Comparison of ENCODE assay signal across 9 mouse cellular contexts in the genomic region with DNA sequence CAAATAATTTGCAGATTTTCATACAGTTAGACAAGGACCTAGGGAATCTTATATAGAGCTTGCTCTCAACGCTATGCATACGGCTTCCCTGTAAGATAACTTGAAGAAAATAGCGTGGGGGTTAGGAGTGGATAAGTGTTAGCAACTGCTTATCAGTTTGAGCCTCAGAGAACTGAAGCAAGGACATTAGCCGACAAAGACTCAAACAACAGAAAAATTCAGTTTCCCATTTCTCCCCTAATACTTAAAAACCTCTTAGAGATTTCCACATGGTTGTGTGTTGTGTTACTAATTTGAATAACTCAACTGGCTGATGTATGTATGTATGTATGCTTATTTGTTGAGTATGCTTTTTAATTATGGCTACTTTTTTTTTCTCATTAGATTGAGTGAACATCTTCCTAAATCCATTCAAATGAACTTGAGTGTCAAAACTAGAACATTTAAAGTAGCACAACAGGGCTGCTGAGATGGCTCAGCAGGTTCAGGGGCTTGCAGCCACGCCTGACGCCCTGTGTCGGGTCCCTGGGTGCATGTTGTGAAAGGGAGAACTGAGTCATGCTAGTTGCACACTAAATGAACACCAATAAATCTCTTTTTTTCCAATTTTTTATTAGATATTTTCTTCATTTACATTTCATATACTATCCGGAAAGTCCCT. TPM values are rescaled to one million over a fixed set of nuclear protein-coding genes. Genes with fewer than 3 reads are reported as not detected.
DNase-seq lines count a peak whose midpoint lies in the region; ATAC-seq lines count a peak whose summit lies in the region.
"Had no signal": no experiment of that assay in that cellular context is flagged by ENCODE, and none has a peak within 500 bp of the region (broad histone marks: within the 10 kb centered on the region; RNA-seq: fewer than 3 reads in every experiment).

No protein-coding gene starts in this region.

- no peak overlapping the region for H3K27ac ChIP-seq in heart, embryonic 13.5 days (replicated peaks)
- H3K27ac ChIP-seq in hindbrain, embryonic 15.5 days (replicated peaks) = no peak overlapping the region
- H3K27ac ChIP-seq in midbrain, embryonic 12.5 days (replicated peaks) = no peak overlapping the region

- H3K4me2 ChIP-seq in heart, embryonic 13.5 days = peak overlapping the region; percentile 76
- peak overlapping the region; percentile 78 for H3K4me2 ChIP-seq in hindbrain, embryonic 15.5 days
- peak overlapping the region; percentile 78 for H3K4me2 ChIP-seq in midbrain, embryonic 12.5 days (replicated peaks)

- peak overlapping the region; percentile 92 for H3K9ac ChIP-seq in heart, embryonic 13.5 days
- H3K9ac ChIP-seq in hindbrain, embryonic 15.5 days = no peak overlapping the region
- no peak overlapping the region for H3K9ac ChIP-seq in midbrain, embryonic 12.5 days (replicated peaks)

- H3K9me3 ChIP-seq in heart, embryonic 13.5 days = no peaks in the 10 kb centered on the region
- no peaks in the 10 kb centered on the region for H3K9me3 ChIP-seq in hindbrain, embryonic 15.5 days
- H3K9me3 ChIP-seq in midbrain, embryonic 12.5 days = no peaks in the 10 kb centered on the region

- H3K27me3 ChIP-seq in heart, embryonic 13.5 days (replicated peaks) = no peaks in the 10 kb centered on the region
- no peaks in the 10 kb centered on the region for H3K27me3 ChIP-seq in hindbrain, embryonic 15.5 days
- no peaks in the 10 kb centered on the region for H3K27me3 ChIP-seq in midbrain, embryonic 12.5 days

- no peak for DNase-seq in heart, adult 8-10 months (ENCODE audit: low spot score)
- DNase-seq in c-Kit-positive CD71-positive TER-119-positive erythroid progenitor cells, embryonic 14.5 days (ENCODE audit: low spot score) = peak; percentile 60
- no peak for DNase-seq in urinary bladder, adult 18-20 months (ENCODE audit: low spot score in 2 of 2)
- no peak for DNase-seq in layer of hippocampus, adult 11-12 months (ENCODE audit: low spot score)
- no peak for DNase-seq in embryo, embryonic 11 days
- DNase-seq: heart, postnatal 4 days had no signal

- H3K36me3 ChIP-seq in heart, embryonic 13.5 days = peaks cover 15% of the 10 kb centered on the region
- no peaks in the 10 kb centered on the region for H3K36me3 ChIP-seq in hindbrain, embryonic 15.5 days
- H3K36me3 ChIP-seq in midbrain, embryonic 12.5 days = peaks cover 10% of the 10 kb centered on the region; the same call in 1 of the 2 replicates

- peak overlapping the region; percentile 87 for H3K4me3 ChIP-seq in heart, embryonic 13.5 days
- peak overlapping the region; percentile 84; the same call in 1 of the 2 replicates for H3K4me3 ChIP-seq in hindbrain, embryonic 15.5 days
- H3K4me3 ChIP-seq in midbrain, embryonic 12.5 days = 0 out of 2 replicates have a peak overlapping the region, but pooled peaks have one; percentile 2

- peaks cover 32% of the 10 kb centered on the region for H3K4me1 ChIP-seq in heart, embryonic 13.5 days
- peaks cover 32% of the 10 kb centered on the region for H3K4me1 ChIP-seq in hindbrain, embryonic 15.5 days (replicated peaks)
- H3K4me1 ChIP-seq in midbrain, embryonic 12.5 days = peaks cover 23% of the 10 kb centered on the region

- 53% methylated on average over 8 of the region's 8 CpGs for WGBS in heart, embryonic 13.5 days
- whole genome bisulfite sequencing in hindbrain, embryonic 15.5 days = 89% methylated on average over 8 of the region's 8 CpGs
- 92% methylated on average over 8 of the region's 8 CpGs for WGBS in midbrain, embryonic 12.5 days

- ATAC-seq in heart, embryonic 13.5 days (ENCODE audit: extremely low read depth, insufficient number of reproducible peaks, low FRiP score, low TSS enrichment) = no peak
- ATAC-seq in hindbrain, embryonic 15.5 days (ENCODE audit: low FRiP score, low read depth) = no peak
- no peak for ATAC-seq in midbrain, embryonic 12.5 days (ENCODE audit: low FRiP score, low read depth)

RNA-seq across cellular contexts. Expression of gene Minpp1, which starts 2.2 kb away (rescaled TPM):
- polyA plus RNA-seq in heart, embryonic 13.5 days (2015; fragmentation: Nextera tagmentation; extraction: Ambion mirVana) = 56.5 and 59.8 TPM in 2 replicates
- total RNA-seq in heart, adult 8-10 months (2022) = 10 to 100 TPM; 13.9 to 15.8 (median 15.3) TPM
- polyA plus RNA-seq in hindbrain, embryonic 15.5 days (2015; fragmentation: Nextera tagmentation; extraction: Ambion mirVana) = 57.7 and 59.6 TPM in 2 replicates
- 65.9 and 70.4 TPM in 2 replicates for polyA plus RNA-seq in midbrain, embryonic 12.5 days (2016; fragmentation: Nextera tagmentation; extraction: Ambion mirVana)

RNA-seq across cellular contexts. Expression of gene Rpl9-ps6, which starts 21.3 kb away (rescaled TPM):
- 59.6 and 80.4 TPM in 2 replicates for polyA plus RNA-seq in heart, embryonic 13.5 days (2015; fragmentation: Nextera tagmentation; extraction: Ambion mirVana)
- 10 to 100 TPM; 14.3 to 25.0 (median 19.3) TPM for total RNA-seq in heart, adult 8-10 months (2022)
- polyA plus RNA-seq in hindbrain, embryonic 15.5 days (2015; fragmentation: Nextera tagmentation; extraction: Ambion mirVana) = 51.3 and 60.0 TPM in 2 replicates
- 70.5 and 72.3 TPM in 2 replicates for polyA plus RNA-seq in midbrain, embryonic 12.5 days (2016; fragmentation: Nextera tagmentation; extraction: Ambion mirVana)

Comparison
In these comparisons a context has a peak if more than half of its experiments do, and no peak if none do; other contexts are left out.
1. H3K4me3 ChIP-seq: peak in every context shown above with its lines; median percentile 87 in heart, embryonic 13.5 days; 84 in hindbrain, embryonic 15.5 days; 2 in midbrain, embryonic 12.5 days.